Mouse (Mus musculus) heart, adult 18-20 months (tissue): Measurements from ENCODE around the gene Vmn1r66. TPM values are rescaled to one million over a fixed set of nuclear protein-coding genes. Genes with fewer than 3 reads are reported as not detected.
"Not testable (repeated sequence)": the region's sequence is repeated elsewhere in the genome, so short reads cannot be mapped to it uniquely, and the experiment has no call there.

Experiments
- DNase-seq, 2 experiments: peaks; one replicate each; pipeline ENCODE4 v3.0.0; 2021 to 2022; ENCODE audit warnings: mixed read lengths in 1 of 2
- long read RNA-seq, 2 experiments: library from polyadenylated mRNA; stranded (forward); transcript quantifications; one replicate each; pipeline ENCODE4 v2.0.0; 2021
- total RNA-seq, 2 experiments: library from RNA; stranded (reverse); gene quantifications; 2 replicates each; pipeline ENCODE4 v1.2.3; 2021

Gene Vmn1r66
- not detected for total RNA-seq
- long read RNA-seq, experiment 1 = 0 reads
- long read RNA-seq, experiment 2 = 0 reads

DNA sequence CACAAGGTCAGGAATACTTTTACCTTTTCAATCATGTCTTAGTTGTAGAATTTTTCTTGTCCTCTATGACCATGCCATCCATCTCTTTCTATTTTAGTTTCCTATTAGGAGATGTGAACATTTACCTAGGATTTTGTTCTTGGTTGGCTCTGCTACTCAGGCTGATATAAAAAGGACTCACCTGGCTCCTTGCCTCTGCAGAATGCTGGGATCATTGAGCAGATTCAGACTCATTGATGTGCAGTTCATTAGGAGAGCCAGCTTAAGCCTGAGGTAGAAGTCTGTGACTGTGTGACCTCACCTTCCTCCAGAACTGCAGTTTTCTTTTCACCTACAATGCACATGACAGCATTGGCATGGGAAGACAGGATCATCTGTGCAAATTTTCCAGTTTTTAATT lies at the start of gene Vmn1r66:
Gene Vmn1r66, minus strand, starts transcription at position 101 of the 400 bp plus-strand sequence.
- DNase-seq = no peak

DNA sequence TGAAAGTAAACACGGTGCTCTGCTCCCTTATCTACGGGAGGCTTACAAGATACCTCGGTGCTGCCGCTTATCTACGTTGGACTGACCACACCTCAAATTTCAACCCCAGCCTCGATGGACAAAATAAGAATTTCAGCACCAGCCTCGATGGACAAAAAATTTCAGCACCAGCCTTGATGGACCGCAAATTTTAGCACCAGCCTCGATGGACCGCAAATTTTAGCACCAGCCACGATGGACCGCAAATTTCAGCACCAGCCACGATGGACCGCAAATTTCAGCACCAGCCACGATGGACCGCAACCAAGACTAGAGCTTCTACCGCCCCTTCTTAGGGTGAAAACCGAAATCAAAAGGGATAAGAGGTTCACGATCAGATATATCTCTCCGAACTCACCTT lies 47.7 kb upstream of the Vmn1r66 start:
- not testable (repeated sequence) for DNase-seq

- DNase-seq = no peak
These were observed 25.7 kb downstream of the Vmn1r66 start for GRCm38 (mm10) chr7:10252075-10252474.

GRCm38 (mm10) chr7:10249146-10249545 lies 28.7 kb downstream of the Vmn1r66 start:
- no peak for DNase-seq

Other genes starting within 250 kb of the Vmn1r66 start
- not detected for gene Vmn2r50, start 224.7 kb downstream of the Vmn1r66 start, total RNA-seq
- gene Vmn2r51, start 172.3 kb downstream of the Vmn1r66 start, total RNA-seq = not detected
- gene Vmn2r52, start 101.4 kb downstream of the Vmn1r66 start, total RNA-seq = not detected
- not detected for gene Vmn1r67, start 165.3 kb upstream of the Vmn1r66 start, total RNA-seq
- gene Zik1, start 217.4 kb upstream of the Vmn1r66 start, total RNA-seq = 1 to 10 TPM; 1.5 to 1.8 TPM